Mouse (Mus musculus) spleen, adult 2 months (tissue): ENCODE data around the gene Ccser1. TPM values are rescaled to one million over a fixed set of nuclear protein-coding genes. Genes with fewer than 3 reads are reported as not detected.

Experiments
- DNase-seq, 2 experiments: peaks; one replicate each; pipeline versions ENCODE4 v3.0.0 to v3.0.0-alpha.2; 2012 to 2021; ENCODE audit warnings: low spot score in 2 of 2, low read depth in 1 of 2
- H3K27ac ChIP-seq: fragments of 200-500 bp; 2 replicates; pipeline ENCODE4 v1.5.1; 2012; ENCODE audit warnings: low read length, inconsistent platforms; ENCODE audit not compliant: insufficient read depth
- H3K27me3 ChIP-seq: fragments of 200-500 bp; 2 replicates; pipeline ENCODE4 v1.6.1; 2012; ENCODE audit warnings: mild to moderate bottlenecking, moderate library complexity, low read length, inconsistent platforms; ENCODE audit not compliant: control insufficient read depth, insufficient read depth
- H3K36me3 ChIP-seq: fragments of 200-500 bp; 2 replicates; pipeline ENCODE4 v1.6.1; 2012; ENCODE audit warnings: mild to moderate bottlenecking, low read length, inconsistent platforms; ENCODE audit not compliant: control insufficient read depth, insufficient read depth
- H3K4me1 ChIP-seq: fragments of 200-500 bp; 2 replicates; pipeline ENCODE4 v1.6.1; 2011; ENCODE audit warnings: inconsistent platforms; ENCODE audit not compliant: control insufficient read depth, insufficient read depth, insufficient read length
- H3K4me3 ChIP-seq: fragments of 200-500 bp; 2 replicates; pipeline ENCODE4 v1.5.1; 2011; ENCODE audit warnings: mild to moderate bottlenecking, inconsistent platforms; ENCODE audit not compliant: insufficient read depth, insufficient read length; ENCODE audit errors: extremely low read depth
- CTCF ChIP-seq: fragments of 200-500 bp; IDR thresholded peaks from 2 replicates; pipeline ENCODE4 v1.5.1; 2011; ENCODE audit warnings: mild to moderate bottlenecking, inconsistent platforms; ENCODE audit not compliant: insufficient read depth, insufficient read length, insufficient replicate concordance; ENCODE audit errors: extremely low read depth
- POLR2A ChIP-seq: fragments of 200-500 bp; IDR thresholded peaks from 2 replicates; pipeline ENCODE4 v1.6.1; 2011; ENCODE audit warnings: low read depth, low read length, inconsistent platforms
- WGBS: fragments of 180-500 bp; shearing (Covaris S2); methylation state at CpG from one replicate; pipeline ENCODE4 v1.1.7; 2018; 5-methylcytosine and 5-hydroxymethylcytosine counted together
- polyA plus RNA-seq: library from polyadenylated mRNA; depleted of rRNA; stranded (reverse); fragments of >200 nt; gene quantifications from 2 replicates; pipeline ENCODE4 v1.2.3, GENCODE M21; 2012

The Ccser1 gene
- polyA plus RNA-seq, 1 experiment, result 0.82 TPM

DNA sequence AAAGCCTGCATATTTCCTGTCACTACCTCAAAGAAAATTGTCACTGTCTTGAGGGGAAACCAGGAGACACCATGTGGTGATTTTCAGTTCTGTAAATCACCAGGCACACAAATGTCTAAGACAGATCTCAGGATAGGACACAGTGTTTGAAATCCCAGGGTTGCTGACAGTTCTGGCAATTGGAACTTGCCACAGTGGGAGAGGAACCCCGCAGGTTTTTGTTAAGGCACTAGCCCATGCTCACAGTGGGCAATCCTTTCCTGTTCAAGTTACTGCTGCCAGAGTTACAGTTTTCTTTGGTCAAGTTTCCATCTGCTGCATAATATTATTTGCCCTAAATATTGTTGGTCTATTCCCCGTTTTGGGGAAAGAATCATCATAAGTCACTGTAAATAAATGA lies 1024.9 kb downstream of the Ccser1 start:
- no peaks in the 10 kb centered on the region for H3K27me3 ChIP-seq
- no peak overlapping the region for H3K4me3 ChIP-seq
- no peak overlapping the region for H3K27ac ChIP-seq
- no peaks in the 10 kb centered on the region for H3K4me1 ChIP-seq
- 64% methylated on average over 2 of the region's 2 CpGs for WGBS
- TF ChIP-seq CTCF (no peak), POLR2A (no peak)
- no peaks in the 10 kb centered on the region for H3K36me3 ChIP-seq
- no peak for DNase-seq

- H3K4me3 ChIP-seq, result no peak overlapping the region
- TF ChIP-seq POLR2A (no peak), CTCF (no peak)
- 15% methylated on average over 1 of the region's 1 CpGs for WGBS
These were observed 1041.7 kb downstream of the Ccser1 start for GRCm38 (mm10) chr6:62221856-62222255.

DNA sequence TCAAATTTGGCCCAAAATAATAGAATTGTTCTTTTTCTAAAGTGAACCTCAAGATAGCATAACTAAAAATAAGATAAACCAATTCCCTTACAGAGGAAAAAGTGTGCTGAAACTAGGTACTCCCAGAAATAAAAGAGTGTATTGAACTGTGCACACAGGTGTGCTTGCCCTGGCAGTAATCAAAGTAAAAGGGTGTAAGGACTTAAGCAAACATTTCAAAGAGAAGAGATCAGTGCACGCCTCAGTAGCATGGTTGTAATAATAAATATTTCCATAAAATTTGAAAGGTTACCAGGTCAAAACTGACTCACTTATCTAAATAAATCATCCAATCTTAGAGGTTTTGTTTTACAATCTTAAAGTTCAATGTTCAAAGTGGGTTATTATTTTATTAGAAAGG lies 1083.8 kb downstream of the Ccser1 start:
- Histone ChIP-seq H3K36me3 (no peaks in the 10 kb centered on the region), H3K27me3 (no peaks in the 10 kb centered on the region), H3K4me3 (no peak overlapping the region), H3K4me1 (no peaks in the 10 kb centered on the region), H3K27ac (no peak overlapping the region)
- TF ChIP-seq POLR2A (no peak), CTCF (no peak)
- 90% methylated on average over 1 of the region's 1 CpGs for WGBS
- no peak for DNase-seq

More at GRCm38 (mm10) chr6:62221856-62222255, 1041.7 kb downstream of the Ccser1 start:
- H3K36me3 ChIP-seq, result no peaks in the 10 kb centered on the region
- no peak overlapping the region for H3K27ac ChIP-seq
- no peaks in the 10 kb centered on the region for H3K27me3 ChIP-seq
- no peaks in the 10 kb centered on the region for H3K4me1 ChIP-seq
- no peak for DNase-seq

GRCm38 (mm10) chr6:62264525-62264924 lies 1084.4 kb downstream of the Ccser1 start:
- no peak for TF ChIP-seq POLR2A
- no peak for TF ChIP-seq CTCF
- no peaks in the 10 kb centered on the region for H3K4me1 ChIP-seq
- H3K27ac ChIP-seq, result no peak overlapping the region
- no peak for DNase-seq
- 84% methylated on average over 1 of the region's 1 CpGs for WGBS
- no peaks in the 10 kb centered on the region for H3K27me3 ChIP-seq
- H3K4me3 ChIP-seq, result no peak overlapping the region
- no peaks in the 10 kb centered on the region for H3K36me3 ChIP-seq

DNA sequence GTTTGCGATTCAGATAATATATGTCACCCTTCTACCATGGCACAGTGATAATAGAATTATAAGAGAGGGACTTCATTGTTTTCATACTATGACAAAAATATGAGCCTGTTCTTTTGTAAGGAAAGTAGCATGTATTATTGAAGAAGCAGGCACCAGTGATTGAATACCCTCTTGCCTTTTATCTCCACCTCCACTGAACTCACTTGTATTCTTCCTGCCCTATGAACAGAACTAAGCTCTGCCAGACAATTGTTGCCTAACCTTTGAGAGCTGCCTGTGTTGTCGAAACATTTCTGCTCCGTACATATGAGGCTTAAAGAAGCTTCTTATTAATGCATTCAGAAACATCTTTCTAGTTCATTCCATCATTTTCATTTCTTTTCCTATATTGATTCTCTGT lies 1101.1 kb downstream of the Ccser1 start:
- no peak overlapping the region for H3K27ac ChIP-seq
- no peaks in the 10 kb centered on the region for H3K36me3 ChIP-seq
- WGBS, result 93% methylated on average over 3 of the region's 3 CpGs
- no peak for TF ChIP-seq CTCF
- no peak for TF ChIP-seq POLR2A
- no peak overlapping the region for H3K4me3 ChIP-seq
- no peak for DNase-seq
- no peaks in the 10 kb centered on the region for H3K4me1 ChIP-seq
- no peaks in the 10 kb centered on the region for H3K27me3 ChIP-seq

- Histone ChIP-seq H3K4me1 (no peaks in the 10 kb centered on the region), H3K27me3 (no peaks in the 10 kb centered on the region), H3K27ac (no peak overlapping the region), H3K36me3 (no peaks in the 10 kb centered on the region), H3K4me3 (no peak overlapping the region)
- DNase-seq, result no peak
- 67% methylated on average over 6 of the region's 6 CpGs for WGBS
- no peak for TF ChIP-seq CTCF
- TF ChIP-seq POLR2A, result no peak
These were observed 1121.6 kb downstream of the Ccser1 start for GRCm38 (mm10) chr6:62301576-62302312.

- WGBS, result 86% methylated on average over 3 of the region's 3 CpGs
- TF ChIP-seq CTCF, result no peak
- TF ChIP-seq POLR2A, result no peak
- Histone ChIP-seq H3K4me3 (no peak overlapping the region), H3K4me1 (no peaks in the 10 kb centered on the region), H3K27me3 (no peaks in the 10 kb centered on the region), H3K27ac (no peak overlapping the region), H3K36me3 (no peaks in the 10 kb centered on the region)
- no peak for DNase-seq
These were observed 1138.5 kb downstream of the Ccser1 start for GRCm38 (mm10) chr6:62318627-62319026.
